In genomic region chr12:69158765-69159577, GRCm38 (mm10) we compare ENCODE assay signal across 8 mouse cellular contexts. TPM values are rescaled to one million over a fixed set of nuclear protein-coding genes. Genes with fewer than 3 reads are reported as not detected.
DNase-seq lines count a peak whose midpoint lies in the region; ATAC-seq and TF ChIP-seq lines count a peak whose summit lies in the region.
"Not testable (repeated sequence)": the region's sequence is repeated elsewhere in the genome, so short reads cannot be mapped to it uniquely, and the experiment has no call there.

TSS of gene Rps29 (minus strand) at chr12:69159186.

- H3K9ac ChIP-seq in forebrain, embryonic 12.5 days, result peak within 1 kb of the TSS; percentile 89
- H3K9ac ChIP-seq in heart, postnatal 0 days (replicated peaks; ENCODE audit: low read depth, low read length), result peak within 1 kb of the TSS; percentile 83
- peak within 1 kb of the TSS; percentile 88 for H3K9ac ChIP-seq in liver, embryonic 16.5 days (ENCODE audit: low read depth, low read length)
- peak within 1 kb of the TSS; percentile 89 for H3K9ac ChIP-seq in neural tube, embryonic 13.5 days

- TF ChIP-seq POLR2A in testis, adult 2 months (IDR thresholded peaks at IDR 0.05; ENCODE audit: control insufficient read depth, low read depth, low read length), result peak; percentile 86

- H3K4me3 ChIP-seq in E14TG2a.4 (replicated peaks; ENCODE audit: low read length), result peak within 1 kb of the TSS; percentile 89
- H3K4me3 ChIP-seq in forebrain, embryonic 12.5 days (replicated peaks), result peak within 1 kb of the TSS; percentile 72
- peak within 1 kb of the TSS; percentile 72 for H3K4me3 ChIP-seq in heart, postnatal 0 days (ENCODE audit: low read depth, low read length)
- peak within 1 kb of the TSS; percentile 81 for H3K4me3 ChIP-seq in liver, embryonic 16.5 days (ENCODE audit: low read depth, low read length)
- H3K4me3 ChIP-seq in neural tube, embryonic 13.5 days, result peak within 1 kb of the TSS; percentile 73
- peak within 1 kb of the TSS; percentile 95 for H3K4me3 ChIP-seq in testis, adult 2 months (ENCODE audit: control insufficient read depth, low read depth, low read length)

- H3K9me3 ChIP-seq in E14TG2a.4 (ENCODE audit: low read length); forebrain, embryonic 12.5 days; heart, postnatal 0 days (replicated peaks; ENCODE audit: control insufficient read depth, low read length); liver, embryonic 16.5 days (replicated peaks; ENCODE audit: control insufficient read depth, low read length); neural tube, embryonic 13.5 days: not testable (repeated sequence)

- peak; percentile 99 for ATAC-seq in forebrain, embryonic 12.5 days (ENCODE audit: low FRiP score)
- peak; percentile 99 for ATAC-seq in heart, postnatal 0 days (ENCODE audit: insufficient read depth, low read depth)
- peak; percentile 95 for ATAC-seq in liver, embryonic 16.5 days (ENCODE audit: low read depth)
- peak; percentile 99 for ATAC-seq in neural tube, embryonic 13.5 days (ENCODE audit: low read depth)

- TF ChIP-seq CTCF in E14TG2a.4 (conservative IDR thresholded peaks at IDR 0.05; ENCODE audit: low read length); heart, postnatal 0 days (IDR thresholded peaks at IDR 0.05; ENCODE audit: low read depth); testis, adult 2 months (IDR thresholded peaks at IDR 0.05; ENCODE audit: control insufficient read depth, insufficient read depth, insufficient replicate concordance, low read depth, low read length): not testable (repeated sequence)

- peak within 1 kb of the TSS; percentile 95 for H3K27ac ChIP-seq in forebrain, embryonic 12.5 days
- peak within 1 kb of the TSS; percentile 94 for H3K27ac ChIP-seq in heart, postnatal 0 days (ENCODE audit: low read depth)
- H3K27ac ChIP-seq in liver, embryonic 16.5 days (ENCODE audit: low read length), result peak within 1 kb of the TSS; percentile 97
- peak within 1 kb of the TSS; percentile 96 for H3K27ac ChIP-seq in neural tube, embryonic 13.5 days (replicated peaks)
- H3K27ac ChIP-seq in testis, adult 2 months (ENCODE audit: control insufficient read depth, insufficient read depth, low read depth, low read length), result peak within 1 kb of the TSS; percentile 96

- peak within 1 kb of the TSS; percentile 64 for H3K4me2 ChIP-seq in forebrain, embryonic 12.5 days
- peak within 1 kb of the TSS; percentile 86 for H3K4me2 ChIP-seq in heart, postnatal 0 days (ENCODE audit: low read depth, low read length)
- H3K4me2 ChIP-seq in liver, embryonic 16.5 days (ENCODE audit: low read depth, low read length), result peak within 1 kb of the TSS; percentile 84
- H3K4me2 ChIP-seq in neural tube, embryonic 13.5 days, result peak within 1 kb of the TSS; percentile 74

- peak; percentile 99 for DNase-seq in c-Kit-positive CD71-positive TER-119-positive erythroid progenitor cells, embryonic 14.5 days (ENCODE audit: low spot score)
- DNase-seq in heart, postnatal 0 days (ENCODE audit: low spot score), result peak; percentile 98
- DNase-seq in kidney, postnatal 4 days, result peak; percentile 96 to 98

- peak; percentile 51; the same call in 1 of the 2 replicates for TF ChIP-seq EP300 in heart, postnatal 0 days (IDR thresholded peaks at IDR 0.05; ENCODE audit: low read depth)

- WGBS in forebrain, embryonic 12.5 days, result under 1% methylated on average over 60 of the region's 68 CpGs
- WGBS in heart, postnatal 0 days, result under 1% methylated on average over 57 of the region's 68 CpGs
- under 1% methylated on average over 56 of the region's 68 CpGs for WGBS in liver, embryonic 16.5 days (ENCODE audit: insufficient replicate concordance)
- under 1% methylated on average over 59 of the region's 68 CpGs for WGBS in neural tube, embryonic 13.5 days

- not testable (repeated sequence) for H3K27me3 ChIP-seq in E14TG2a.4 (ENCODE audit: insufficient read depth, low read length); forebrain, embryonic 12.5 days; heart, postnatal 0 days (ENCODE audit: control insufficient read depth, insufficient read depth, low read length); liver, embryonic 16.5 days (ENCODE audit: control insufficient read depth, insufficient read depth, low read depth, low read length); neural tube, embryonic 13.5 days; testis, adult 2 months (ENCODE audit: control insufficient read depth, insufficient read depth, low read length)

- peaks cover 33% of the 10 kb centered on the region for H3K36me3 ChIP-seq in E14TG2a.4 (ENCODE audit: insufficient read depth, low read length)
- H3K36me3 ChIP-seq in forebrain, embryonic 12.5 days (replicated peaks), result peaks cover 23% of the 10 kb centered on the region
- peaks cover 22% of the 10 kb centered on the region for H3K36me3 ChIP-seq in heart, postnatal 0 days (replicated peaks; ENCODE audit: control insufficient read depth, insufficient read depth, low read length)
- peaks cover 12% of the 10 kb centered on the region for H3K36me3 ChIP-seq in liver, embryonic 16.5 days (ENCODE audit: control insufficient read depth, insufficient read depth)
- H3K36me3 ChIP-seq in neural tube, embryonic 13.5 days, result peaks cover 21% of the 10 kb centered on the region
- not testable (repeated sequence) for H3K36me3 ChIP-seq in testis, adult 2 months (ENCODE audit: control insufficient read depth, insufficient read depth, low read length)

- H3K4me1 ChIP-seq in E14TG2a.4 (replicated peaks; ENCODE audit: low read depth, low read length), result peaks cover 27% of the 10 kb centered on the region
- not testable (repeated sequence) for H3K4me1 ChIP-seq in forebrain, embryonic 12.5 days; heart, postnatal 0 days (ENCODE audit: control insufficient read depth, insufficient read depth); testis, adult 2 months (ENCODE audit: control insufficient read depth, insufficient read depth, low read length)
- peaks cover 19% of the 10 kb centered on the region for H3K4me1 ChIP-seq in liver, embryonic 16.5 days (ENCODE audit: control insufficient read depth, low read depth, low read length)
- peaks cover 13% of the 10 kb centered on the region for H3K4me1 ChIP-seq in neural tube, embryonic 13.5 days (replicated peaks)

RNA-seq across cellular contexts. Expression of gene Rps29, which starts in this region (rescaled TPM):
- polyA plus RNA-seq in forebrain, embryonic 12.5 days (2016; fragmentation: Nextera tagmentation; extraction: Ambion mirVana), result 1,451 and 1,514 TPM in 2 replicates
- 67.6 and 219 TPM in 2 replicates for total RNA-seq in heart, postnatal 0 days (2014; rRNA removed; ENCODE audit: low replicate concordance)
- polyA plus RNA-seq in heart, postnatal 0 days (2015; fragmentation: Nextera tagmentation; extraction: Ambion mirVana), result 1,581 and 1,638 TPM in 2 replicates
- 948 and 1,117 TPM in 2 replicates for polyA plus RNA-seq in liver, embryonic 16.5 days (2015; fragmentation: Nextera tagmentation; extraction: Ambion mirVana)
- 1,017 and 1,154 TPM in 2 replicates for polyA plus RNA-seq in neural tube, embryonic 13.5 days (2015; fragmentation: Nextera tagmentation; extraction: Ambion mirVana)
- polyA plus RNA-seq in testis, adult 2 months (2012; rRNA removed), result 1,043 and 1,232 TPM in 2 replicates

Comparison
In these comparisons a context has a peak if more than half of its experiments do, and no peak if none do; other contexts are left out.
1. Peak in every context shown above with its lines: DNase-seq, ATAC-seq, H3K4me3 ChIP-seq and H3K27ac ChIP-seq.